Mouse (Mus musculus) left cerebral cortex, adult 2 months (tissue): ENCODE measurements around the gene Fabp2. TPM values are rescaled to one million over a fixed set of nuclear protein-coding genes. Genes with fewer than 3 reads are reported as not detected.
"Not testable (repeated sequence)": the region's sequence is repeated elsewhere in the genome, so short reads cannot be mapped to it uniquely, and the experiment has no call there.

ENCODE experiments used
- DNase-seq, 2 experiments: peaks; one replicate each; pipeline ENCODE4 v3.0.0; 2021 to 2022; ENCODE audit warnings: low spot score in 2 of 2, mixed read lengths in 1 of 2; ENCODE audit errors: extremely low spot score in 1 of 2
- H3K27ac ChIP-seq: fragments of 200-600 bp; 2 replicates; pipeline ENCODE4 v1.8.1; 2022
- H3K4me3 ChIP-seq: fragments of 200-600 bp; 2 replicates; pipeline ENCODE4 v1.8.1; 2022
- CTCF ChIP-seq: fragments of 200-600 bp; IDR thresholded peaks from 2 replicates; pipeline ENCODE4 v1.8.1; 2022; ENCODE audit warnings: antibody characterized with exemption, mild to moderate bottlenecking, moderate library complexity
- intact Hi-C: fragments of 180-260 bp; cut with DNase I; formaldehyde crosslinking; loops from one replicate; pipeline ENCODE4 v1.15.1; 2025
- total RNA-seq, 2 experiments: library from RNA; stranded (reverse); gene quantifications; 2 replicates each; pipeline ENCODE4 v1.2.3; 2021

The Fabp2 gene
- total RNA-seq, 2 experiments from 2014 or later: not detected

DNA sequence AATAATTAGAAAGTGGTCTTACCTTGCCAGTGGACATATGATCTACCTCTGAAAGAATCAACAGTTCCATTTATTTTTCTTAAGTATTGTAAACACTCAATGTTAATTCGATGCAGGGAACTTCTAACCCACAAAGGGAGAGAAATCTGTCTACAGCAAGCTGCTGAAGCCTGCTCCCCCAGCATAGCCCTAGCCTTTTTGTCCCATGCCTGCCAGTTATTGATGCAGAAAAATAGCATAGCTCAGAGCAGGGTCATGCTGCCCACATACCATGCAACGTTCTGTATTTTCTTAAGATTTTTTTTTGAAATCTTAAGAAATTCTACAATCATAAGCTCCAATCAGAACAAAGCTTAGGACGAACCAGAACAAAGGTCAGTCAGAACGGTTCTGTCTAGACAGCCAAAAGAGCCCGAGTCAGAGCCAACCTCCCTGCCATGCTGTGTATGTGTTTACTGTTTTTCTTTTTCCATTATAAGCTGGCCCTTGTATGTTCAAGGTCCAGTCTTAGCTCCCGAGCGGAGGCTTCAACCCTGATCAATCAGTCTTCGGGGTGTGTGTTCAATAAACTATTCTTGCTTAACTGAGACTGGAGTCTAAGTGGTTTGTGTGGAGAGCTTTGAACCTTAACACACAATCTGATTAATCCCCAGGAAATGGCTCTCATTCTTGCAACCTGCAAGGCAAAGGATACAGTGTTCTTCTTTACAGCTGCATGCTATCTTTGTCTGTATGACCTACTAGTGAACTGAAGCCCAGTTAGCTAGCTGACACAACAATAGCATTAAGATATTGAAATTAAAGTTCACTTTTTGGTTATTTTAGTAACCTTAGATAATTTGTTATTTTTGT is 27.0 kb downstream of the Fabp2 start:
- no peak overlapping the region for H3K4me3 ChIP-seq
- H3K27ac ChIP-seq: no peak overlapping the region
- intact Hi-C loops: loop anchor here (10.0 kb wide), 1 partner anchor 627 kb away; the partner anchor contains the start of gene Bcar3
- TF ChIP-seq CTCF: no peak
- no peak for DNase-seq

DNA sequence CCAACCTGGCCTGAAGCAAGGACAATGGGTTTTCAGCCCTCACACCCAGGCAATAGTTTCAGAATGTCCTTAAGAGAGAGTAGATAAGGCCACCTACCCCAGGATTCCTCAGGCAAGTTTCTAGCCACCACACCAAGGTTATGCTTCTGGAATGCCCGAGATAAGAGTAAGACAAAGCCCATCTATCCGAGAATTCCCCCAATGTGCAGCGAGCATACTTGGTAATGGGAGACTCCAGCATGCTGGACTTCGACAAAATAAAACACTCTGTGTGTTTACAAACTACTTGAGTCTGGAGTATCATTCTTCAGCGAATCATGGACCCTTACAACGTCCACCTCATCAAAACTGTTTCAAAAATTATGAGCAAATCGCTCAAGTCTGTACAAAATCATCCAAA is 28.3 kb downstream of the Fabp2 start:
- intact Hi-C loops: loop anchor here (10.0 kb wide), 1 partner anchor 628 kb away; the partner anchor contains the start of gene Bcar3
- DNase-seq: no peak
- H3K4me3 ChIP-seq: no peak overlapping the region
- no peak overlapping the region for H3K27ac ChIP-seq
- no peak for TF ChIP-seq CTCF

DNA sequence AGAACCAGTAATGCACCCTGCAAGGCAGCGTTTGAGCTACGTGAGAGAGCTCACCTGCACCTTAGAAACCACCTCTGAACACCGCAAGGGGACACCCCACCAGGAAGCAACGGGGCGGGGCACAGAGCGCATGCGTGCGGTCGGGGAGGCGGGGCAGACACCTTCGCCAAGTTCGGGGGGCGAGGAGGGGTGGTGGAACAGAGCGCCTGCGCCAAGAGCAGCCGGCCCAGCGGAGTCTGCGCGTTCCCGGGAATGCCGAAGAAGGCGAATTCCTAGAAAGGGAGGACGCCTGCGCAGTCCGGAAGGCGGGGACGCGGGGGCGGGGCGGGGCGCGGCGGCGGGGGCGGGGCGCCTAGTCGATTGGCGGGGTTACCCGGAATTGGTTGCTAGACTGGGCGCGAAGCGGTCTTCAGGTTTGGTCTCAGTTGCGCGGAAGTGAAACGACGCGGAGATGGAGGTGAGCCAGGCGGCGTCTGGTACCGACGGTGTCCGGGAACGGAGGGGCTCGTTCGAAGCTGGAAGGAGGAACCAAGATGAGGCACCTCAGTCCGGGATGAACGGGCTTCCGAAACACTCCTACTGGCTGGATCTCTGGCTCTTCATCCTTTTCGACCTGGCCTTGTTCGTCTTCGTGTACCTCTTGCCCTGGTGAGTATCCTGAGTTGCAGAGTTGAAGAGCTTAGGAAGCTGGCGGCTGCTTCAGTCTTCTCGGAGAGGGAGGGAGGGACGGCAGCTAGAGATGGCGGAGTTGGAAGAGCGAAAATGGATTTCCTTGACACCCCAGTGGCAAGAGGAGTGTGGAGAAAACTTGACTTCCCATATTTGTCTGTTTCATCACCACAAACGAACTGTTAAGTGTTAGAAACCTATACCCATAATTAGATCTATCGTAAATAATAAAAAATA is 29.4 kb downstream of the Fabp2 start, which contains the start of gene 1810037I17Rik:
Gene 1810037I17Rik, plus strand, starts transcription at position 195 of the 906 bp plus-strand sequence.
- DNase-seq: peak; percentile 95 to 96
- Histone ChIP-seq H3K27ac (peak within 1 kb of the TSS; percentile 84), H3K4me3 (peak within 1 kb of the TSS; percentile 68)
- peak; percentile 35 for TF ChIP-seq CTCF
- intact Hi-C loops: loop anchor here (2.0 to 10.0 kb wide), 2 partner anchors 61 to 629 kb away; partner anchors contain the start of genes Bcar3 and Usp53

DNA sequence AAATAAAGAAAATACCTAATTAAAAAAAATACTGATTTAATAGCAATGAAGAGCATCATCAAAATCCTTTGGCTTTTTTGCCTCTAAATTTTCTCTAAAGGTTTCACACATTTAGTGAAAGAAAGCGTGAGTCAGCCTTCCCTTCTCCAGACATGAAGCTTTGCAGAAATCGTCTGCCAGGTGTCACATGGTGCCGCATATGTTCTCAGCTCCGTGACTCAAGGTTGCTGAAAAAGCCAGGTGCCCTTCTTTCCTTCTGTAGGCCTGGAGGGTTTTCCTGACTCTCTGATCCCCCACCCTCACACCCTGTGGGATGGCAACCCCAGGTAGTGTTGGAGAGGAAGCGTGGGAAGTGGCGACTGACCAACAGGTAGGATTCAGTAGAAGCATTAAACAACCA is 34.9 kb downstream of the Fabp2 start:
- H3K4me3 ChIP-seq: no peak overlapping the region
- no peak for TF ChIP-seq CTCF
- DNase-seq: peak; percentile 37 to 52
- intact Hi-C loops: loop anchor here (10.0 kb wide), 1 partner anchor 635 kb away; the partner anchor contains the start of gene Bcar3
- no peak overlapping the region for H3K27ac ChIP-seq

DNA sequence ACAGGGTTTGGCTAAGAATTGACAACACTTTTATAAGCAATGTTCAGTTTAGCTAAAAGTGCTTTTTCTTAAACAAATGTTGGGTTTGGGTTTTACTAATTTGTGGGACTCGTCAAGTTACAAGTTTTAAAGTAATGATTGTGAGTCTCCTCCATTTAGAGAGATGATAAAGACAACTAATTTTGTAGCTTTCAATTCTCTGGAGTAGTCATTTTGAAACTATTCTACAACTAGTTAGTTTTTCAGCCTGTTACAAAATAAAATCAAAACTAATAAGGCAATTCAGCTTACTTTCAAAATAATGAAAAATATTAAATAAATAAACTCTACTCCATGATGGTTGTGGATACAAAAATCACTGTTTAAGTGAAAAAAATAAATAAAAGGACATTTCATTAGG is 37.6 kb downstream of the Fabp2 start:
- no peak overlapping the region for H3K4me3 ChIP-seq
- no peak overlapping the region for H3K27ac ChIP-seq
- no peak for TF ChIP-seq CTCF
- no peak for DNase-seq
- intact Hi-C loops: no loop called here

DNA sequence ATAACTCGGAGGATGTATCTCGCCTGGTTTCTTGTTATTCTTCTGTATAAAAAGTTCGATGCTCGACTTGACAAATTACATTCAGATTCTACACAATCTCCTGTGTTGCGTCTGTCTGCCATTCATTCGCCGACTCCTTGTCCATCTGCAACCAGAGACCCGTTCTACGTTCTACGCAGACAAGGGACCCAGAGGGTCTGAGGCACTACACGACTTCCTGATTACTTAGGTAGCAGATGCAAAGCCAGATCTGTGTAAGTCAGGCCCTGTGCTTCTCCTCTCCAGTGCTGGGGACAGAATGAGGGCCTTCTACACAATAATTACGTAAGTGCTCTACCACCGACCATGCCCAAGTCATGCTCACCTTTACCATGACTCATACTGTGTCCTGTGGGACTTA is 42.3 kb downstream of the Fabp2 start:
- H3K4me3 ChIP-seq, H3K27ac ChIP-seq, DNase-seq: not testable (repeated sequence)
- intact Hi-C loops: loop anchor here (5.0 kb wide), 1 partner anchor 220 kb away; no protein-coding TSS in a partner anchor

DNA sequence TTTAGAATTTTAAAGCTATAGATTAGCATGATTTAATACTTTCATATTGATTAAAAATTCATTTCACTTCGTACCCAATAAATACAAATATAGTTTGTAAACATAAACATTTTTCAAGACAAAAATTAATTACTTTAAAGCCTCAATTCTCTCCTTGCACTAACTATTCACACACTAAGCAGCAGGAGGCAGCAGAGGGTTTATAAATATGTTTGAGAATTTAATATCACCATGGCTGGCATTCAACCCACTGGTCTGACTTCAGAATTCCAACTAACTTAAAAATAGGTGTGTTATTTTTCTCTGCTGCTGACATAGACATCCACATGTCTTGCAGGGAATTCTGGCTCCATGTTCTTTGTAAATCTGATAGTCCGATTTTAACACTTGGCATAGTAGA is 44.3 kb downstream of the Fabp2 start:
- intact Hi-C loops: loop anchor here (1.0 to 5.0 kb wide), 2 partner anchors 164 to 218 kb away; no protein-coding TSS in a partner anchor
- peak; percentile 71 for TF ChIP-seq CTCF
- H3K4me3 ChIP-seq: no peak overlapping the region
- DNase-seq: no peak
- no peak overlapping the region for H3K27ac ChIP-seq

DNA sequence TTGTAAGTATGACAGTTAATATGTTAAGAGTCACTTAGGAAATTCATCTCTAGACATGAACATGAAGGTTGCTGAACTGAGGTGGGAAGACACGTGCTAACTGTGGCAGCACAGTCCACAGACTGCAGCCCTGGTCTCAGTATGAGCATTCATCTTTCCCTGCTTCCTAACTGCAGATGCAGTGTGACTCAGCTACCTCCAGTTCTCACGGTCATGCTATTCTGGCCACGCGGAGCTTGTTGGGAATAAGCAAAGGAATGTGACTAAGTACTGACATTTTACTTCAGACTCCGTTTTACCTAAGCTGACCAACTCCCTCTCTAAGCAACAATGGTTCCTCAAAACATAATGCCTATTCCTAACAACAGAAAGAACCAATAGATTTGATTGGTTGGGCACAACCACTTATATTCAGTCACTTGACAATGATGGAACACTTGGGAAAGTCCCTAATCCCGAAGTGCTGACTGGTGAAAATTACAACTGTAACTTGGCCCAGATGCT is 48.6 kb downstream of the Fabp2 start:
- no peak for DNase-seq
- H3K4me3 ChIP-seq: no peak overlapping the region
- intact Hi-C loops: no loop called here
- no peak overlapping the region for H3K27ac ChIP-seq
- TF ChIP-seq CTCF: no peak

Other genes starting within 250 kb of the Fabp2 start
- gene Pde5a, start 166.1 kb upstream of the Fabp2 start, total RNA-seq: 10 to 100 TPM; 15.6 to 21.1 TPM
- gene Gm10959, start 24.3 kb downstream of the Fabp2 start, total RNA-seq: not detected
- 10 to 100 TPM; 58.3 to 59.5 TPM for gene 1810037I17Rik, start 29.1 kb downstream of the Fabp2 start, total RNA-seq
- 10 to 100 TPM; 27.9 to 39.1 TPM for gene Usp53, start 89.4 kb downstream of the Fabp2 start, total RNA-seq
- gene Myoz2, start 139.9 kb downstream of the Fabp2 start, total RNA-seq: not detected